Mouse (Mus musculus) Patski (cell line): ENCODE measurements around the gene Tenm3. TPM values are rescaled to one million over a fixed set of nuclear protein-coding genes. Genes with fewer than 3 reads are reported as not detected.

Experiments
- ATAC-seq: fragments of 100-300 bp; one replicate; pipeline ENCODE4 v1.8.0; 2021
- CTCF ChIA-PET: fragments of 350-600 bp; sonication (Branson Sonifier 250); formaldehyde crosslinking; loops from one replicate; lab custom pipeline; 2022; ENCODE audit warnings: inconsistent platforms; lab: Charles Lee
- POLR2A ChIA-PET: fragments of 350-600 bp; sonication (Branson Sonifier 250); formaldehyde crosslinking; loops from one replicate; lab custom pipeline; 2022; ENCODE audit warnings: antibody characterized with exemption, inconsistent platforms; lab: Charles Lee
- DNase-seq: peaks from one replicate; pipeline ENCODE4 v3.0.0-alpha.2; 2011; ENCODE audit warnings: low read depth, low spot score
- H3K27me3 ChIP-seq: fragments of 371-371 bp; one replicate; pipeline ENCODE4 v1.5.1; 2021
- CTCF ChIP-seq: fragments of 100-300 bp; IDR thresholded peaks from one replicate; pipeline ENCODE4 v1.5.1; 2021
- in situ Hi-C: fragments of 300-500 bp; cut with MboI; formaldehyde crosslinking; loops from 3 replicates; pipeline ENCODE4 v1.11.1; 2018; ENCODE audit warnings: low pct_unique_long_range_greater_than_20kb, mixed read lengths
- polyA plus RNA-seq: library from polyadenylated mRNA; unstranded; gene quantifications from one replicate; pipeline ENCODE4 v1.2.3, GENCODE M21; 2021

The Tenm3 gene
- polyA plus RNA-seq, 1 experiment from 2014 or later, result 3.0 TPM

- ChIA-PET CTCF (interaction anchor here (1.2 kb wide), 1 partner anchor 12 kb away, joined by 3 read pairs; no protein-coding TSS in a partner anchor), POLR2A (no interaction called here)
- no peak for ATAC-seq
- H3K27me3 ChIP-seq, result no peaks in the 10 kb centered on the region
- TF ChIP-seq CTCF, result no peak
- no peak for DNase-seq
- in situ Hi-C loops, result no loop called here
Observed at GRCm38 (mm10) chr8:48599028-48599427, 244.7 kb downstream of the Tenm3 start.

GRCm38 (mm10) chr8:48596332-48596731, 247.4 kb downstream of the Tenm3 start:
- no peaks in the 10 kb centered on the region for H3K27me3 ChIP-seq
- in situ Hi-C loops, result no loop called here
- ChIA-PET CTCF (no interaction called here), POLR2A (interaction anchor here (0.6 kb wide), 2 partner anchors 13 to 78 kb away, joined by 3 read pairs; no protein-coding TSS in a partner anchor)
- TF ChIP-seq CTCF, result no peak
- ATAC-seq (no peak), DNase-seq (no peak)

- POLR2A ChIA-PET, result no interaction called here
- DNase-seq (no peak), ATAC-seq (no peak)
- CTCF ChIA-PET, result no interaction called here
- no peaks in the 10 kb centered on the region for H3K27me3 ChIP-seq
- TF ChIP-seq CTCF, result no peak
- in situ Hi-C loops, result no loop called here
Observed at GRCm38 (mm10) chr8:48591818-48592217, 251.9 kb downstream of the Tenm3 start.

- in situ Hi-C loops, result no loop called here
- no peak for TF ChIP-seq CTCF
Observed at GRCm38 (mm10) chr8:48579732-48580131, 264.0 kb downstream of the Tenm3 start.

GRCm38 (mm10) chr8:48579144-48579543, 264.6 kb downstream of the Tenm3 start:
- CTCF ChIA-PET, result no interaction called here
- no peak for DNase-seq
- POLR2A ChIA-PET, result no interaction called here
- H3K27me3 ChIP-seq, result no peaks in the 10 kb centered on the region
- TF ChIP-seq CTCF, result no peak
- in situ Hi-C loops, result no loop called here
- no peak for ATAC-seq

More at GRCm38 (mm10) chr8:48579732-48580131, 264.0 kb downstream of the Tenm3 start:
- POLR2A ChIA-PET, result no interaction called here
- DNase-seq, result no peak
- ATAC-seq, result no peak
- no peaks in the 10 kb centered on the region for H3K27me3 ChIP-seq
- CTCF ChIA-PET, result no interaction called here

- no peak for TF ChIP-seq CTCF
- H3K27me3 ChIP-seq, result no peaks in the 10 kb centered on the region
- ChIA-PET CTCF (interaction anchor here (1.4 kb wide), 1 partner anchor 14 kb away, joined by 3 read pairs; no protein-coding TSS in a partner anchor), POLR2A (no interaction called here)
- DNase-seq (no peak), ATAC-seq (no peak)
- in situ Hi-C loops, result no loop called here
Observed at GRCm38 (mm10) chr8:48572941-48573340, 270.8 kb downstream of the Tenm3 start.

- no peak for ATAC-seq
- CTCF ChIA-PET, result no interaction called here
- in situ Hi-C loops, result no loop called here
- no peak for TF ChIP-seq CTCF
- no peak for DNase-seq
- POLR2A ChIA-PET, result no interaction called here
- no peaks in the 10 kb centered on the region for H3K27me3 ChIP-seq
Observed at GRCm38 (mm10) chr8:48572345-48572744, 271.4 kb downstream of the Tenm3 start.

GRCm38 (mm10) chr8:48568608-48569007, 275.1 kb downstream of the Tenm3 start:
- TF ChIP-seq CTCF, result no peak
- ATAC-seq (no peak), DNase-seq (no peak)
- in situ Hi-C loops, result no loop called here
- ChIA-PET POLR2A (interaction anchor here (0.6 kb wide), 1 partner anchor 71 kb away, joined by 4 read pairs; no protein-coding TSS in a partner anchor), CTCF (interaction anchor here (0.6 to 1.3 kb wide), 3 partner anchors 16 to 230 kb away, joined by 3 read pairs; no protein-coding TSS in a partner anchor)
- no peaks in the 10 kb centered on the region for H3K27me3 ChIP-seq

- no peak for TF ChIP-seq CTCF
- CTCF ChIA-PET, result interaction anchor here (0.6 to 0.8 kb wide), 2 partner anchors 17 to 230 kb away, joined by 3 read pairs; no protein-coding TSS in a partner anchor
- POLR2A ChIA-PET, result interaction anchor here (0.5 to 0.6 kb wide), 2 partner anchors 18 to 72 kb away, joined by 4 to 6 read pairs; no protein-coding TSS in a partner anchor
- no peak for ATAC-seq
- no peak for DNase-seq
- no peaks in the 10 kb centered on the region for H3K27me3 ChIP-seq
- in situ Hi-C loops, result no loop called here
Observed at GRCm38 (mm10) chr8:48567929-48568607, 275.7 kb downstream of the Tenm3 start.

- ChIA-PET CTCF (no interaction called here), POLR2A (no interaction called here)
- peak; percentile 22 for TF ChIP-seq CTCF
- in situ Hi-C loops, result no loop called here
- no peaks in the 10 kb centered on the region for H3K27me3 ChIP-seq
- DNase-seq, result no peak
- ATAC-seq, result no peak
Observed at GRCm38 (mm10) chr8:48560227-48560626, 283.5 kb downstream of the Tenm3 start.

GRCm38 (mm10) chr8:48555546-48556141, 288.1 kb downstream of the Tenm3 start:
- DNase-seq, result no peak
- peaks cover 25% of the 10 kb centered on the region for H3K27me3 ChIP-seq
- no peak for TF ChIP-seq CTCF
- ATAC-seq, result peak; percentile 49
- in situ Hi-C loops, result no loop called here
- CTCF ChIA-PET, result no interaction called here
- POLR2A ChIA-PET, result no interaction called here
